Mouse (Mus musculus): ENCODE data around the gene Cutc.

Gene Cutc

GRCm38 (mm10) chr19:43801427-43802051 lies 48.7 kb downstream of the Cutc start:
- DNase-seq: no peak

DNA sequence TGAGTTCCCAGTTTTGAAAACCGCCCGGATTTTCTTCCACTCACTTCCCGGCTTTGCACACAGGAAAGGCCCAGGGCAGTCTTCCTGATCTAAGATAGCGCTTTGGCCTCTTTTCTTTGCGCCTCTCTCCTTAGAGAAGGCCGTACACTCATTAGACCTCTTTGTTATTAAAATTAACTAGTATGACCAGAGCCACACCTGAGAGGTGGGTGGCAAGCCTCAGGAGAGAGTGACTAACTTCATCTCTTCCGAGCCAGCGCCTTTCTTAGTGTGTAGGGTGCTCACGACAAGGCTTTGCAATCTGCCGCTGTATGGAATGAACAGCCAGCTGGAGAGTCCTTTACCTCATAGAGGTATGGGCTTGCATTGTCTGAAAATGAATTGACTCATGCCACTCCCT lies 51.1 kb downstream of the Cutc start:
- DNase-seq: no peak

GRCm38 (mm10) chr19:43809331-43809730 lies 56.5 kb downstream of the Cutc start:
- DNase-seq: no peak

DNA sequence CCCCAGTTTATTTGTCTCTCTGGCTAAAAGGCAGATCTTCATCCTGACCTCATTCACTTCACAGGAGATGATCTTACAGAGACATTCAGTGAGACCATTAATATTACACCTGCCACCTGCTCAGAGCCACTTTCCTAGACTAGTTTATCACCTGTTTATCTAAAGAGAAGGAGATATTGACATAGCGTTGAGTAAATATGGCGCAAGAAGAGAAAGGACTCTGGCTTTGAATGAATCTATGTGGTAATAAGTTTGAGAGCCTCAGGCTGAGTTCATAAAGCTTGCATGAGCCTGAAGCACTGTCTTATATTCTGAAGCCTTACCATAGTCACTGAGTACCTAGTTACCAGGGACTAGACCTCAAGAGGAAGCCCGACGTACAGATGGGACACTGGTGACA lies 58.6 kb downstream of the Cutc start:
- DNase-seq: no peak

- no peak for DNase-seq
Observed at GRCm38 (mm10) chr19:43813315-43813714, 60.5 kb downstream of the Cutc start.

- DNase-seq: no peak
Observed at GRCm38 (mm10) chr19:43815661-43816414, 63.0 kb downstream of the Cutc start.

All from cerebellum, adult 8-10 months (tissue).